Mouse (Mus musculus) limb, embryonic 14.5 days (tissue): ENCODE measurements around the gene Naa38. TPM values are rescaled to one million over a fixed set of nuclear protein-coding genes. Genes with fewer than 3 reads are reported as not detected.
"Not testable (repeated sequence)": the region's sequence is repeated elsewhere in the genome, so short reads cannot be mapped to it uniquely, and the experiment has no call there.

ENCODE experiments used
- ATAC-seq: fragments of 200-750 bp; cut with Nextera tagmentation; 2 replicates; pipeline ENCODE4 v1.8.0; 2017; ENCODE audit warnings: low read depth, moderate number of reproducible peaks, moderate TSS enrichment; ENCODE audit not compliant: low FRiP score
- DNase-seq: peaks from one replicate; pipeline ENCODE4 v3.0.0-alpha.2; 2015; ENCODE audit warnings: low spot score
- H3K27ac ChIP-seq: fragments of 300-500 bp; sonication (generic); replicated peaks from 2 replicates; pipeline ENCODE4 v1.5.1; 2014; ENCODE audit warnings: low read depth, mild to moderate bottlenecking, low read length, moderate library complexity, mixed read lengths
- H3K27me3 ChIP-seq: fragments of 300-500 bp; sonication (generic); 2 replicates; pipeline ENCODE4 v1.6.1; 2014; ENCODE audit warnings: low read length, mixed read lengths; ENCODE audit not compliant: control insufficient read depth, insufficient read depth
- H3K36me3 ChIP-seq: fragments of 300-500 bp; sonication (generic); 2 replicates; pipeline ENCODE4 v1.6.1; 2014; ENCODE audit warnings: mild to moderate bottlenecking, low read length, moderate library complexity, mixed read lengths; ENCODE audit not compliant: control insufficient read depth, insufficient read depth
- H3K4me1 ChIP-seq: fragments of 300-500 bp; sonication (generic); 2 replicates; pipeline ENCODE4 v1.6.1; 2014; ENCODE audit warnings: antibody characterized with exemption, low read length, mixed read lengths; ENCODE audit not compliant: control insufficient read depth, insufficient read depth
- H3K4me2 ChIP-seq: fragments of 300-500 bp; sonication (generic); replicated peaks from 2 replicates; pipeline ENCODE4 v1.6.1; 2014; ENCODE audit warnings: low read depth, mild to moderate bottlenecking, low read length, moderate library complexity; ENCODE audit not compliant: severe bottlenecking
- H3K4me3 ChIP-seq: fragments of 300-500 bp; sonication (generic); replicated peaks from 2 replicates; pipeline ENCODE4 v1.5.1; 2014; ENCODE audit warnings: low read length
- H3K9ac ChIP-seq: fragments of 300-500 bp; sonication (generic); 2 replicates; pipeline ENCODE4 v1.6.1; 2014; ENCODE audit warnings: mild to moderate bottlenecking, low read depth, low read length, moderate library complexity; ENCODE audit not compliant: severe bottlenecking
- H3K9me3 ChIP-seq: fragments of 300-500 bp; sonication (generic); 2 replicates; pipeline ENCODE4 v1.6.1; 2016; ENCODE audit warnings: low read length; ENCODE audit not compliant: control insufficient read depth
- POLR2A ChIP-seq: fragments of 200-500 bp; IDR thresholded peaks from 2 replicates; pipeline ENCODE4 v1.8.0; 2012; ENCODE audit warnings: inconsistent platforms, mild to moderate bottlenecking, moderate library complexity, borderline replicate concordance; ENCODE audit not compliant: insufficient read depth, insufficient read length; ENCODE audit errors: extremely low read depth
- whole genome bisulfite sequencing: fragments of 180-500 bp; shearing (Covaris S2); extraction: QIAGEN DNeasy Blood & Tissue Kit; methylation state at CpG from one replicate; pipeline ENCODE4 v1.1.7; 2014; 5-methylcytosine and 5-hydroxymethylcytosine counted together
- polyA plus RNA-seq, 2 experiments: library from polyadenylated mRNA; depleted of rRNA in 1 of 2; stranded (reverse) in 1 of 2; unstranded in 1 of 2; fragments of >200 nt; fragmentation: Nextera tagmentation in 1 of 2; extraction: Ambion mirVana in 1 of 2; gene quantifications; 2 replicates each; pipeline versions ENCODE4 v1.2.1 to v1.2.3; 2012 to 2014

Naa38 gene
- polyA plus RNA-seq, 2 experiments, result 131 to 171 TPM

DNA sequence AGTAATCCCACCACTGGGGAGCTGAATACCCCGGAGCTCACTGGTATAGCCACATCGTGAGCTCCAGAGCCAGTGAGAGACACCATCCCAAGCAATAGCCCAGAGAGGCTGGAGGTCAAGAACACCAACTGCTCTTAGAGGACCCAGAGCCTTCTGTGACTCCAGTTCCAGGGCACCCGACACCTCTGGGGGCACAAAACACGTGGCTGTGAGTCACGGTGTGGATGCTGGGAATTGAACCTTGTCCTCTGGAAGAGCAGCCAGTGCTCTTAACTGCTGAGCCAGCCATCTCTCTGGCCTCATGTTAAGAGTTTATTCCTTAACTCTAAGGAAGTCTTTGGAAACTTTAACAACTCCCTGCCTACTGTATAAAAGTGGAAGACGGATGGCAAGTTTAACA, 10.3 kb upstream of the Naa38 start:
- H3K27me3 ChIP-seq, result no peaks in the 10 kb centered on the region
- no peak for TF ChIP-seq POLR2A
- H3K9ac ChIP-seq, result no peak overlapping the region
- no peaks in the 10 kb centered on the region for H3K9me3 ChIP-seq
- WGBS, result 70% methylated on average over 6 of the region's 6 CpGs
- no peak for ATAC-seq
- peaks cover under 1% of the 10 kb centered on the region; the same call in 1 of the 2 replicates for H3K4me1 ChIP-seq
- no peak overlapping the region for H3K27ac ChIP-seq
- no peak for DNase-seq
- H3K4me2 ChIP-seq, result no peak overlapping the region
- no peak overlapping the region for H3K4me3 ChIP-seq
- H3K36me3 ChIP-seq, result 0 out of 2 replicates have a peak, but pooled peaks cover 2% of the 10 kb centered on the region

DNA sequence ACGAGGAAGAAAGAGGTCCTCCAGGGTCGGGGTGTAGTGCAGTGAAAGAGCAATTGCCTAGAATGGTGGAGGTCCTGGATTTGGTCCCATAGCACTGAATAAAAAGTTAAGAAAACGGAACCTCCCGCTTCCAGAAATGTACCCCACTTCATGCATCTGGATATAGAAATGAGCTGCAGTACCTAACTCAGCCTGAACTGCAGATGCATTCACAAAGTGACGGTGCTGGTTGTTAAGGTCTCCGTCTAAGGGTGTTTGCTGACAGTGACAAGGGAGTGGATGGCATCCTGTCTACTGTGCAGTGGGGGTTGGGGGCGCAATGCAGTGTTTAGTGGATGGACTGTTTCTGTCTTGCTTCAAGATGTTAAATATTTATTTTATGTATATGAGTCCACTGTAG, 8.5 kb upstream of the Naa38 start:
- DNase-seq (no peak), ATAC-seq (no peak)
- H3K4me3 ChIP-seq, result no peak overlapping the region
- no peak for TF ChIP-seq POLR2A
- no peaks in the 10 kb centered on the region for H3K27me3 ChIP-seq
- H3K4me2 ChIP-seq, result no peak overlapping the region
- 75% methylated on average over 7 of the region's 7 CpGs for WGBS
- peaks cover 3% of the 10 kb centered on the region; the same call in 1 of the 2 replicates for H3K4me1 ChIP-seq
- no peaks in the 10 kb centered on the region for H3K36me3 ChIP-seq
- H3K9ac ChIP-seq, result no peak overlapping the region
- H3K27ac ChIP-seq, result no peak overlapping the region
- H3K9me3 ChIP-seq, result no peaks in the 10 kb centered on the region

DNA sequence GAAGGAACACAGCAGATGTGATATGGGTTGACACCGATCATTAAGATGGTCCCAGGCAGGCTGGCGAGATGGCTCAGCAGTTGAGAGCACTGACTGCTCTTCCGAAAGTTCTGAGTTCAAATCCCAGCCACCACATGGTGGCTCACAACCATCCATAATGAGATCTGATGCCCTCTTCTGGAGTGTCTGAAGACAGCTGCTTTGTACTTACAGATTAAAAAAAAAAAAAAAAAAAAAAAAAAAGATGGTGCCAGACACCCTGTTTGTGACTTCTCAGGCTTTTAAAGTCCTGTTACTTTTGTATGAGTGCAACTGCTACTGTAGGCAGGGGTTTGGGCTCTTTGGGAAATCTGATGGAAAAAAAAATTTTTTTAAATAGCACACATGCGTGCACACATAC, 6.6 kb upstream of the Naa38 start:
- Histone ChIP-seq H3K27me3 (no peaks in the 10 kb centered on the region), H3K4me3 (no peak overlapping the region), H3K36me3 (no peaks in the 10 kb centered on the region), H3K9ac (no peak overlapping the region), H3K9me3 (no peaks in the 10 kb centered on the region), H3K4me1 (0 out of 2 replicates have a peak, but pooled peaks cover 3% of the 10 kb centered on the region), H3K4me2 (no peak overlapping the region), H3K27ac (no peak overlapping the region)
- DNase-seq, result no peak
- ATAC-seq, result no peak
- WGBS, result 97% methylated on average over 4 of the region's 4 CpGs
- no peak for TF ChIP-seq POLR2A

DNA sequence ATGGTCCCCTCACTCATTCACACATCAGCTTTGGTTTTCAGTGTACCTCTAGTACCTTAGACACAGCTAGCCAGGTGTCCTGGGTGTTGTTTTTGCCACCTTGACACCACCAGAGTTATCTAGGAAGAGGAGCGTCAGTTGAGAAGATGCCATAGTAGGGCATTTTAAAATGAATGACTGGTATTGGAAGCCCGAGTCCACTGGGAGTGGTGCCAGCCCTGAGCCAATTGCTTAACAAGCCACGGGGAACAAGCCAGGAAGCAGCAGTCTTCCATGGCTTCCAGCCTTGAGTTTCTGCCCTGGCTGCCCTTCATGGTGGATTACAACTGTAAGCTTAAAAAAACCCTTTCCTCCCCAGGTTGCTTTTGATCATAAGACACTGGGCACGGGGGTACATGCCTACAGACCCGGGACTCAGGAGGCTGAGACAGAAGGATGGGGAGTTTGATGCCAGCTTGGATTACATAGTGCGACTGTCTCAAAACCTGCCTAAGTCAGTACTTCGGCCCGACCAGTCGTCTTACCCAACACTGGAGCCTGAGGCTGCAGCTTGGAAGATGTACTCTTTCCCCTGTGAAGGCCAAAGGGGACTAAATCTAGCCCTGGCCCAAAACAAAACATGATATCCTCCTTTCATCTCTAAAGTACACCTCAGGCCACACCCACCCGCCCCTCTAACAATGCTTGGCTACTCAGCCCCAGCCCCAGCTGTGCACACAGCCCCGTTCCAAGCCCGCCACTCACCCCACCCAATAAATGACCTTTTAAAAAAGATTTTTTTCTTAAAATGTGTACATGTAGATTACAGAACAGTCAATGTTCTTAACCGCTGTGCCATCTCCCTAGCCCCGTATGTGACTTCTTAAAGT, 5.5 kb upstream of the Naa38 start:
- Histone ChIP-seq H3K27me3 (no peaks in the 10 kb centered on the region), H3K36me3 (no peaks in the 10 kb centered on the region), H3K4me1 (peaks cover 7% of the 10 kb centered on the region), H3K27ac (no peak overlapping the region), H3K4me2 (no peak overlapping the region), H3K4me3 (no peak overlapping the region), H3K9ac (no peak overlapping the region), H3K9me3 (no peaks in the 10 kb centered on the region)
- 71% methylated on average over 14 of the region's 14 CpGs for WGBS
- no peak for TF ChIP-seq POLR2A
- no peak for DNase-seq
- 0 out of 2 replicates have a peak, but pooled peaks have one; percentile 1 for ATAC-seq

DNA sequence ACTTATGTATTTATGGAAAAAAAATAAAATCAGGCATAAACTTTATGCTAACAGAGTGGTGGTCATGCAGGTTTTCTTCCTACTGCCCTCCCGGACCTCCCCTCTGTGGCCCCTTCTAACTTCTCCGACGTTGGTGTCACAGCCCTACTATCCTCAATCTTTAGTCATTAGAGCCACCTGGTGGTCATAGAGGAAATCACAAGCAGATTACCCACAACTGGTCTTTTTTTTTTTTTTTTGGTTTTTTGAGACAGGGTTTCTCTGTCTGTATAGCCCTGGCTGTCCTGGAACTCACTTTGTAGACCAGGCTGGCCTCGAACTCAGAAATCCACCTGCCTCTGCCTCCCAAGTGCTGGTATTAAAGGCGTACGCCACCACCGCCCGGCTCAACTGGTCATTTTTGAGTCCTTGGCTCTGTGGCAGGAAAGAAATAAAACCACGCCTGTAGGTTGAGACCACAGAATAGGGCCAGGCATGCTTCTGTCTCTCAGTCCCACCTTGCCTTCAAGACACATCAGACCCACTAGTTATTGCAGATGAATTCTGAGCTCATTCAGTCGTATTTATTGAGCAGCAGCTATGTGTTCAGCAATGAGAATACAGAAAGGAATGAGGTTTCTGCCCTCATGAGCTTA, 4.8 kb upstream of the Naa38 start:
- ATAC-seq, result peak; percentile 35
- Histone ChIP-seq H3K27me3 (no peaks in the 10 kb centered on the region), H3K4me3 (no peak overlapping the region), H3K27ac (no peak overlapping the region), H3K36me3 (no peaks in the 10 kb centered on the region), H3K9ac (no peak overlapping the region), H3K4me2 (no peak overlapping the region), H3K9me3 (no peaks in the 10 kb centered on the region), H3K4me1 (peaks cover 7% of the 10 kb centered on the region)
- 50% methylated on average over 10 of the region's 10 CpGs for WGBS
- TF ChIP-seq POLR2A, result no peak
- DNase-seq, result peak; percentile 91

DNA sequence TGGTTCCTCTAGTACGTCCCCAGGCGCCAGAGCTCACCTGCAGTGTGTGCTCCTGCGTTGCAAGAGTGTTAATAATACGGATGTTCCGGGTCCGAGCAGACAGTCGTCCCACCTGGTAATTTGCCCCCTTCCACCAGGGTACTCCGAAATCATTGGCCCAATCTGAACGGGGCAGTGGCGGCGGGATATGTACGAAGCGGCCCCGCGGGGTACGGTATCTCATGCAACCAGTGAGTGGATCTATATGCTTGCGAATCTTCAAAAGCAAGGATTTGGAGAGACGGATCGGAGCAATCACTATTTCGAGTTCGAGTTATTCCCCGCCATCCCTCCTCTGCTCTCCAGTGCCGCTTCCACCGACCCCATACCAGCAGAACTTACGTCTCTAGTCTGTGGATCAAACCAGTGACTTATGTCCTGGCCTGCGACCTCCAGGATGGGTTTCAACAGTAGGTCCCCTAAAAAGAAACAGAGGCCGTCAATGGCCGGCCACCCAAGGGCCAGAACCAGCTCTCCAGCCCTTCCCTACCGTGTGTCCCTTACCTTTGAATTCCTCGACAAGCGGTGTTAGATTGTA, 608 bp upstream of the Naa38 start:
- not testable (repeated sequence) for H3K9me3 ChIP-seq, DNase-seq, H3K27me3 ChIP-seq, ATAC-seq
- WGBS, result 1% methylated on average over 31 of the region's 31 CpGs
- peak overlapping the region; percentile 87 for H3K9ac ChIP-seq
- peaks cover 33% of the 10 kb centered on the region for H3K4me1 ChIP-seq
- H3K4me2 ChIP-seq, result peak overlapping the region; percentile 69
- H3K27ac ChIP-seq, result peak overlapping the region; percentile 95
- peak overlapping the region; percentile 61 for H3K4me3 ChIP-seq
- peaks cover 14% of the 10 kb centered on the region for H3K36me3 ChIP-seq
